Mouse (Mus musculus) bone marrow macrophage, adult 2 months (primary cell): ENCODE data around the gene Socs4.
"Not testable (repeated sequence)": the region's sequence is repeated elsewhere in the genome, so short reads cannot be mapped to it uniquely, and the experiment has no call there.

ENCODE experiments used
- CTCF ChIP-seq: IDR thresholded peaks from 2 replicates; pipeline ENCODE4 v1.5.1; 2012; ENCODE audit warnings: low read depth, mild to moderate bottlenecking, low read length, moderate library complexity
- POLR2A ChIP-seq: IDR thresholded peaks from 2 replicates; pipeline ENCODE4 v1.6.1; 2012; ENCODE audit warnings: mild to moderate bottlenecking, low read depth, low read length, borderline replicate concordance

DNA sequence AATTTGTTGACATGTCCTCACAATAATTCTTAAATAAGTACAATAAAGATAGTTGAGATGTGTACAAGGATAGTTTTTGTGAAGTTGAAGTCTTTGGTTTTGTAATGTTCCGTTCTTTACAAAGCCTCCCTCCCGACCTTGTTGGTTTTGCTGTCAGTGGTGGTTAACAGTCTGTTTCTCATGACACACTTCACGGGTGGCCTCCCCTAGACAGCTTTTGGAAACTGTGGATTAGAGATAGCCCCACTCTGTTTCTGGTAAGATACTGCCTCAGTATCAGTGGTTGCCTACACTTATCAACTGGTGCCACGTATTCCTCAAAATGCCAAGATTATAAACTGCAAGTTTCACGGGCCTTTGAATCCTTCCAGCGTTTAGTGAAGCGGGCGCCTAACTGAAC lies 44.9 kb downstream of the Socs4 start:
- TF ChIP-seq CTCF, POLR2A: not testable (repeated sequence)
